Mouse (Mus musculus) brain, embryonic 14.5 days (tissue): ENCODE measurements at regions not wholly inside any gene's neighbourhood (a gene's known extent, or its start where the extent isn't known, plus 50 kb on each side); places are given as distances from the start of the nearest gene placed in this dataset.

Source experiments
- CTCF ChIP-seq: fragments of 200-500 bp; IDR thresholded peaks from 2 replicates; pipeline ENCODE4 v1.5.1; 2012; ENCODE audit warnings: inconsistent platforms, mild to moderate bottlenecking, moderate library complexity, borderline replicate concordance; ENCODE audit not compliant: insufficient read depth, insufficient read length; ENCODE audit errors: extremely low read depth
- POLR2A ChIP-seq: fragments of 200-500 bp; IDR thresholded peaks from 2 replicates; pipeline ENCODE4 v1.6.1; 2012; ENCODE audit warnings: mild to moderate bottlenecking, inconsistent platforms, borderline replicate concordance; ENCODE audit not compliant: poor library complexity, insufficient read depth, insufficient read length, severe bottlenecking; ENCODE audit errors: extremely low read depth

DNA sequence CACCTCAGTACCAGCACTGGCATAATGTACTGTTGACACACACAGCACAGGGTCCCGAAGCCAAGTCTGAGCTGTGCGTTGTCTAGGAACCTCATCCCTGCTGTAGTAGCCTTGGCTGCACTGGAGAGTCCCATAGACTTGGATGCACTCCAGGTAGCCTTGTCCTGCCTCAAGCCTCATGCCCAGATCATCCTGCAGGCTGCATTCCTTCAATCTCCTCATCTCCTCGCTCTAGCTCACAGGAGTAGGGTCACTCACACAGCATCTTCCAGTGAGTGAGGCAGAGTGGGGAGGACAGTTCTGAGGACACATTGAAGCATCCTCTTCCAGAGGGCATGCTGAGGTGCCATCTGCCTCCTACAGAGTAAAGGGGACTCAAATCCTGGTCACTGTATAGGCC lies 55.7 kb upstream of the Ctnnb1 start:
- TF ChIP-seq POLR2A (no peak), CTCF (no peak)
